Mouse (Mus musculus): ENCODE results near the gene Wars. TPM values are rescaled to one million over a fixed set of nuclear protein-coding genes. Genes with fewer than 3 reads are reported as not detected.

The Wars gene
- polyA plus RNA-seq, 1 experiment from 2014 or later = 34.5 TPM

DNA sequence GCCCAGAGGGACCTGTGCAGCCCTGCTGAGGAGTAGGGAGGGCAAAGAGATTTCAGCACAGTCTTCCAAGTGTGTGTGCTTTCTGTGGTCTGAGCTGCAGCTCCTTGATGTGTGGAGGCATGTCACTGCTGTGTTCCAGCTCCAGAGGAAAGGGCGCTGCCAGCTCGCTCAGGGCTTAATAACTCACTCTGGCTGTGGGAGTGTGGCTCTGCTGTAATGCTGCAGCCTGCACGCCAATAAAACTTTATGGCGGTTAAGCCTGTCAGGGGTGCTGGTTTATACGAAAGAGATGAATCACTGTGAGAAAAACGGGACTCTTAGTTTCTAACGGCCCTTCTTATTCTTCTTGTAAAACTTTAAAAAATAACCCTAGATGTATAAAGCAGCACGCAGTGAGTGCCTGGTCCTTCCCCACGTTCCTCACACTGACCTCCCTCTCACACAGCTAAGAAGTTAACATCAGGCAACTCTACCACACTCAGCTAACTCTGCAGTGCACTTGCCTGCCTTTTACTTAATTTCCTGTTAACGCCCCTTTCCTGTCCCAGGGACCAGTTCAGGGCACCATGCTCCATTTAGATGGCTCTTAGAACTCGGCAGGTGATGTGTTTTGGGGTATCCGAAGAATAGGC is 20.9 kb upstream of the Wars start:
- Histone ChIP-seq H3K27ac (ENCODE audit: low read depth, low read length) (no peak overlapping the region), H3K36me3 (ENCODE audit: control insufficient read depth, insufficient read depth) (no peaks in the 10 kb centered on the region; the same call in 1 of the 2 replicates), H3K27me3 (replicated peaks; ENCODE audit: control insufficient read depth, insufficient read depth, low read length) (no peaks in the 10 kb centered on the region)

GRCm38 (mm10) chr12:108914198-108914597 is 20.2 kb upstream of the Wars start:
- H3K27me3 ChIP-seq (replicated peaks; ENCODE audit: control insufficient read depth, insufficient read depth, low read length) = no peaks in the 10 kb centered on the region
- H3K9ac ChIP-seq (ENCODE audit: low read depth, low read length) = no peak overlapping the region
- H3K36me3 ChIP-seq (ENCODE audit: control insufficient read depth, insufficient read depth) = no peaks in the 10 kb centered on the region; the same call in 1 of the 2 replicates
- H3K27ac ChIP-seq (ENCODE audit: low read depth, low read length) = no peak overlapping the region
- H3K9me3 ChIP-seq (ENCODE audit: control insufficient read depth) = no peaks in the 10 kb centered on the region
- no peaks in the 10 kb centered on the region for H3K4me1 ChIP-seq (replicated peaks; ENCODE audit: control insufficient read depth, insufficient read depth, low read length)
- WGBS = 60% methylated on average over 3 of the region's 3 CpGs
- TF ChIP-seq CTCF (IDR thresholded peaks at IDR 0.05; ENCODE audit: low read depth) = no peak
- no peak overlapping the region for H3K4me2 ChIP-seq (replicated peaks; ENCODE audit: low read depth)
- no peak for ATAC-seq
- no peak overlapping the region for H3K4me3 ChIP-seq (ENCODE audit: low read depth, low read length)

More for the DNA sequence above, 20.9 kb upstream of the Wars start:
- H3K4me3 ChIP-seq (ENCODE audit: low read depth, low read length) = no peak overlapping the region
- no peak for ATAC-seq
- H3K4me1 ChIP-seq (replicated peaks; ENCODE audit: control insufficient read depth, insufficient read depth, low read length) = no peaks in the 10 kb centered on the region
- no peak for TF ChIP-seq CTCF (IDR thresholded peaks at IDR 0.05; ENCODE audit: low read depth)
- H3K4me2 ChIP-seq (replicated peaks; ENCODE audit: low read depth) = no peak overlapping the region
- H3K9me3 ChIP-seq (ENCODE audit: control insufficient read depth) = no peaks in the 10 kb centered on the region
- 38% methylated on average over 12 of the region's 12 CpGs for WGBS
- H3K9ac ChIP-seq (ENCODE audit: low read depth, low read length) = no peak overlapping the region

DNA sequence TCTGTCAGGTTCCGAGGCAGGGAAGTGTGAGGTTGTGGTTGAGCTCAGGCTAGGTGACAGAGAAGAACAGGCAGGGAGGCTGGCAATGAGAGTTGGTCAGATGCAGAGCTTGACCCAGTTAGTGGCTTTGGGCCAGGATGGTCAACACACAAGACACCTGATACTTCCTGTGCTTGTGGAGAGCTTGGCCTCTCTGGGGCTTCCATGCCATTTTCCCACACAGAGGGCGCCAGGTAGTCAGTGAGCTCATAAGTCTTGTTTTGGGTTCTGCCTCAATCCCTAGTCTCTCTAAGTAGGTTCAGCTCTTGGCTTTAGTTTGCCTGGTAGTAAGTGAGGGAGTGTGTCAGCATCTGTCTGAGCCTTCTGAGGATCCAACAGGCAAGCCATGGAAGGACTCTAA is 18.5 kb upstream of the Wars start:
- Histone ChIP-seq H3K36me3 (ENCODE audit: control insufficient read depth, insufficient read depth) (no peaks in the 10 kb centered on the region; the same call in 1 of the 2 replicates), H3K4me3 (ENCODE audit: low read depth, low read length) (no peak overlapping the region), H3K27me3 (replicated peaks; ENCODE audit: control insufficient read depth, insufficient read depth, low read length) (no peaks in the 10 kb centered on the region), H3K4me1 (replicated peaks; ENCODE audit: control insufficient read depth, insufficient read depth, low read length) (no peaks in the 10 kb centered on the region), H3K9me3 (ENCODE audit: control insufficient read depth) (no peaks in the 10 kb centered on the region), H3K27ac (ENCODE audit: low read depth, low read length) (no peak overlapping the region), H3K9ac (ENCODE audit: low read depth, low read length) (no peak overlapping the region), H3K4me2 (replicated peaks; ENCODE audit: low read depth) (no peak overlapping the region)
- no peak for ATAC-seq
- 93% methylated on average over 2 of the region's 2 CpGs for WGBS
- TF ChIP-seq CTCF (IDR thresholded peaks at IDR 0.05; ENCODE audit: low read depth) = no peak

GRCm38 (mm10) chr12:108909846-108910433 is 16.0 kb upstream of the Wars start:
- TF ChIP-seq CTCF (IDR thresholded peaks at IDR 0.05; ENCODE audit: low read depth) = no peak
- H3K27ac ChIP-seq (ENCODE audit: low read depth, low read length) = no peak overlapping the region
- 62% methylated on average over 8 of the region's 8 CpGs for WGBS

DNA sequence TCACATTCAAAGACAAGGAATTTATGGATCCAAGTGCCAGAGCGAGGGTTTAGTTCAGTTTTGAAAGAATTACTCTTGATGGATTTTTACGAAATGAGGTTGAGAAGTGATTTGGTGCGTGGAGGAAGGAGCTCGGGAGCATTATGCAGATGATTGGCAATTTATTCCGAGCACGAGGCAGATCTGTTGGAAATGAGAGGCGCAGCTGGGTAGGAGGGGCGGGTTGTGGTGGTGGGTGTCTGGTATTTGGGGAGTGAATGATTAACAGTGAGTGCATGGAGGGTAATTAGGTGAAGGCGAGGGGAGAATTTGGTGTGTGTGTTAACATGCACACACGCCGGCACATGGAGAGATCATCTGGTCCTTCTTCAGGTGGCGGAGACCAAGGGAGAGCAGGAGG is 12.4 kb upstream of the Wars start:
- ATAC-seq = no peak
- 64% methylated on average over 12 of the region's 12 CpGs for WGBS
- H3K9me3 ChIP-seq (ENCODE audit: control insufficient read depth) = no peaks in the 10 kb centered on the region
- no peak for TF ChIP-seq CTCF (IDR thresholded peaks at IDR 0.05; ENCODE audit: low read depth)
- no peak overlapping the region for H3K4me2 ChIP-seq (replicated peaks; ENCODE audit: low read depth)
- H3K36me3 ChIP-seq (ENCODE audit: control insufficient read depth, insufficient read depth) = no peaks in the 10 kb centered on the region
- no peak overlapping the region for H3K4me3 ChIP-seq (ENCODE audit: low read depth, low read length)
- no peaks in the 10 kb centered on the region for H3K4me1 ChIP-seq (replicated peaks; ENCODE audit: control insufficient read depth, insufficient read depth, low read length)
- H3K27ac ChIP-seq (ENCODE audit: low read depth, low read length) = no peak overlapping the region
- no peaks in the 10 kb centered on the region for H3K27me3 ChIP-seq (replicated peaks; ENCODE audit: control insufficient read depth, insufficient read depth, low read length)
- no peak overlapping the region for H3K9ac ChIP-seq (ENCODE audit: low read depth, low read length)

More at GRCm38 (mm10) chr12:108909846-108910433, 16.0 kb upstream of the Wars start:
- Histone ChIP-seq H3K27me3 (replicated peaks; ENCODE audit: control insufficient read depth, insufficient read depth, low read length) (no peaks in the 10 kb centered on the region), H3K4me1 (replicated peaks; ENCODE audit: control insufficient read depth, insufficient read depth, low read length) (no peaks in the 10 kb centered on the region), H3K9ac (ENCODE audit: low read depth, low read length) (no peak overlapping the region), H3K4me3 (ENCODE audit: low read depth, low read length) (no peak overlapping the region), H3K36me3 (ENCODE audit: control insufficient read depth, insufficient read depth) (no peaks in the 10 kb centered on the region; the same call in 1 of the 2 replicates), H3K9me3 (ENCODE audit: control insufficient read depth) (no peaks in the 10 kb centered on the region), H3K4me2 (replicated peaks; ENCODE audit: low read depth) (no peak overlapping the region)
- ATAC-seq = no peak

DNA sequence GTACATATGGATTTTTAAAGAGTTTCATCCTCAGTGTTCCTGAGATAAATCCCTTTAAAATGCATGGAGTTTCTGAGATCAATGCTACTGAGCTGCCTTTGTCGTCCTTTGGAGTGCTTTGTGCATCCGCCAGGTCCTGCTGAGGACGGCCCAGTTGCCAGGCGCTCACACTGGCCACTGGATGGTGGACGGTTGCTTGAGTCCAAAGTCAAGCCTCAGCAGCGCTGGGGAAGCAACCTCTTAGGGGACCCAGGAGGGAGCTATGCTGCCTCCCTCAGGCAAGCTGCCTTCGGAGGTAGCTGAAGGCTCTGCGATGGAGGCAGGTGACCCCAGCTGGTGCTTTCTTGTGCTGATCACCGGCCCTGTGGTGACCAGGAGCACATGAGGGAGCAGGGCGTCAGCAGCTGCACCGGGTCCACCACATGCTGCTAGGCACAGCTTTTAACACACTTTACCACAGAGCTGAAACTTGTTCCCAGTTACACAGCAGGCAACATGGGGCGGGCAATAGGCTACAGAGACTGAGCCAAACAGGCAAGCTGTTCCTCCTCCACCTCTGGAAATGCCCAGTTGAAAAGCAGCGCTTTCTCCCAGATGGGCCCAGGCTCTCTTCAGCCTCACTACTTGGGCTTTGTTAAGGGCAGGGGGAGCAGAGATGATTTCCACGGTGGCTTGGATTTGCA is 11.8 kb upstream of the Wars start:
- H3K9ac ChIP-seq (ENCODE audit: low read depth, low read length) = no peak overlapping the region
- H3K4me3 ChIP-seq (ENCODE audit: low read depth, low read length) = no peak overlapping the region
- no peaks in the 10 kb centered on the region for H3K36me3 ChIP-seq (ENCODE audit: control insufficient read depth, insufficient read depth)
- H3K4me2 ChIP-seq (replicated peaks; ENCODE audit: low read depth) = no peak overlapping the region
- H3K27me3 ChIP-seq (replicated peaks; ENCODE audit: control insufficient read depth, insufficient read depth, low read length) = no peaks in the 10 kb centered on the region
- H3K27ac ChIP-seq (ENCODE audit: low read depth, low read length) = no peak overlapping the region
- H3K4me1 ChIP-seq (replicated peaks; ENCODE audit: control insufficient read depth, insufficient read depth, low read length) = no peaks in the 10 kb centered on the region
- H3K9me3 ChIP-seq (ENCODE audit: control insufficient read depth) = no peaks in the 10 kb centered on the region
- 0 out of 2 replicates have a peak, but pooled peaks have one; percentile 6 for TF ChIP-seq CTCF (IDR thresholded peaks at IDR 0.05; ENCODE audit: low read depth)
- 66% methylated on average over 14 of the region's 14 CpGs for WGBS
- no peak for ATAC-seq
